Mouse (Mus musculus): Measurements from ENCODE around the gene Cacnb2. TPM values are rescaled to one million over a fixed set of nuclear protein-coding genes. Genes with fewer than 3 reads are reported as not detected.
A peak's percentile ranks its signal among the peaks of the same experiment; 100 is the strongest.

Cacnb2 gene
- 10 to 100 TPM; 78.8 to 87.0 TPM for total RNA-seq (2021)
- long read RNA-seq, full-length matches to known transcripts, result 6 of 26 reads
- long read RNA-seq, partial matches to known transcripts, result 13 of 26 reads
- long read RNA-seq, other reads (novel, unspliced or antisense), result 7 of 26 reads

GRCm38 (mm10) chr2:14602788-14603187 is at the start of gene Cacnb2:
Cacnb2 (plus strand) TSS chr2:14603088.
- DNase-seq (ENCODE audit: low spot score in 2 of 2), result no peak

- no peak for DNase-seq (ENCODE audit: low spot score in 2 of 2)
These were observed 34.9 kb upstream of the Cacnb2 start for GRCm38 (mm10) chr2:14568020-14568419.

GRCm38 (mm10) chr2:14571300-14571699 is 31.6 kb upstream of the Cacnb2 start:
- DNase-seq (ENCODE audit: low spot score in 2 of 2), result no peak

- DNase-seq (ENCODE audit: low spot score in 2 of 2), result no peak
These were observed 13.3 kb upstream of the Cacnb2 start for GRCm38 (mm10) chr2:14589541-14589940.

- DNase-seq (ENCODE audit: low spot score in 2 of 2), result no peak
These were observed 4.9 kb upstream of the Cacnb2 start for GRCm38 (mm10) chr2:14597909-14598563.

GRCm38 (mm10) chr2:14603784-14604781 is 1.2 kb downstream of the Cacnb2 start:
- DNase-seq (ENCODE audit: low spot score in 2 of 2), result peak; percentile 75 to 82

GRCm38 (mm10) chr2:14604791-14605190 is 1.9 kb downstream of the Cacnb2 start:
- no peak for DNase-seq (ENCODE audit: low spot score in 2 of 2)

GRCm38 (mm10) chr2:14605207-14605606 is 2.3 kb downstream of the Cacnb2 start:
- DNase-seq (ENCODE audit: low spot score in 2 of 2), result peak in 1 of 2 experiments; percentile 49

GRCm38 (mm10) chr2:14608606-14609005 is 5.7 kb downstream of the Cacnb2 start:
- peak; percentile 55 to 77 for DNase-seq (ENCODE audit: low spot score in 2 of 2)

GRCm38 (mm10) chr2:14612705-14613104 is 9.8 kb downstream of the Cacnb2 start:
- DNase-seq (ENCODE audit: low spot score in 2 of 2), result no peak

GRCm38 (mm10) chr2:14616361-14616760 is 13.5 kb downstream of the Cacnb2 start:
- no peak for DNase-seq (ENCODE audit: low spot score in 2 of 2)

GRCm38 (mm10) chr2:14620120-14620853 is 17.4 kb downstream of the Cacnb2 start:
- DNase-seq (ENCODE audit: low spot score in 2 of 2), result no peak

GRCm38 (mm10) chr2:14620891-14621290 is 18.0 kb downstream of the Cacnb2 start:
- DNase-seq (ENCODE audit: low spot score in 2 of 2), result no peak

GRCm38 (mm10) chr2:14623820-14624219 is 20.9 kb downstream of the Cacnb2 start:
- no peak for DNase-seq (ENCODE audit: low spot score in 2 of 2)

GRCm38 (mm10) chr2:14629814-14630492 is 27.1 kb downstream of the Cacnb2 start:
- no peak for DNase-seq (ENCODE audit: low spot score in 2 of 2)

GRCm38 (mm10) chr2:14631590-14631989 is 28.7 kb downstream of the Cacnb2 start:
- no peak for DNase-seq (ENCODE audit: low spot score in 2 of 2)

- DNase-seq (ENCODE audit: low spot score in 2 of 2), result no peak
These were observed 30.3 kb downstream of the Cacnb2 start for GRCm38 (mm10) chr2:14633202-14633601.

- no peak for DNase-seq (ENCODE audit: low spot score in 2 of 2)
These were observed 36.4 kb downstream of the Cacnb2 start for GRCm38 (mm10) chr2:14639266-14639665.

- DNase-seq (ENCODE audit: low spot score in 2 of 2), result no peak
These were observed 37.0 kb downstream of the Cacnb2 start for GRCm38 (mm10) chr2:14639877-14640276.

- peak in 1 of 2 experiments; percentile 48 for DNase-seq (ENCODE audit: low spot score in 2 of 2)
These were observed 38.2 kb downstream of the Cacnb2 start for GRCm38 (mm10) chr2:14641040-14641439.

GRCm38 (mm10) chr2:14651268-14651667 is 48.4 kb downstream of the Cacnb2 start:
- no peak for DNase-seq (ENCODE audit: low spot score in 2 of 2)
